Comparison of ENCODE assay signal across 8 mouse cellular contexts in the genomic region with DNA sequence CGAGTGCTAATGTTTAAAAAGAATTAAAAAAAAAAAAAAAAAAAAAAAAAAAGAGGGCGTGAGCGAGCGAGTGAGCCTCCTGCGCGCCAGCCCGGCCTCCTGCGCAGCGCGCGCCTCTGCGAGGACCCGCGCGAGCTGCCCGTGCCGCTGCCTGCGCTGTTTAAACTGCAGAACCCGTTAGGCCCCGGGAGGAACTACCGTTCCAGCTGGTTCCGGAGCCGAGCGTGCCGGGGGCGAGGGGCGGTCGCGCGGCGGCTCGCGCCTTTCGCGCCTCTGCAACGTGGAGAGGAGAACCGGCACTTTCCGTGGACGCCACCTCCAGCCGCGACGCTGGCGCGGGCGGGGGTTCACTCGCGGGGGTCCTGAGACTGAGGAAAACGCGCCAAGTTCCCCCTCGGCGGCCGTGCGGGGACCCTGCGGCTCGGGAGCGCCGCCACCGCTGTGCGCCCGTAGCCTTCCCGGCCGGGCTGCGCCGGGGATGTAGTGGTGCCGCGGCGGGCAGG. TPM values are rescaled to one million over a fixed set of nuclear protein-coding genes. Genes with fewer than 3 reads are reported as not detected.
DNase-seq lines count a peak whose midpoint lies in the region; ATAC-seq and TF ChIP-seq lines count a peak whose summit lies in the region.

Usp1 (plus strand) TSS at position 243 of the 503 bp plus-strand sequence.

- H3K4me1 ChIP-seq in lung, embryonic 14.5 days (ENCODE audit: insufficient read depth): peaks cover 6% of the 10 kb centered on the region; the same call in 1 of the 2 replicates
- peaks cover 20% of the 10 kb centered on the region for H3K4me1 ChIP-seq in forebrain, embryonic 16.5 days (replicated peaks; ENCODE audit: control insufficient read depth, insufficient read depth, low read length)
- H3K4me1 ChIP-seq in hindbrain, embryonic 11.5 days (replicated peaks; ENCODE audit: control insufficient read depth, insufficient read depth, low read length): no peaks in the 10 kb centered on the region; the same call in 1 of the 2 replicates

- H3K9me3 ChIP-seq in lung, embryonic 14.5 days (ENCODE audit: low read depth, low read length): no peaks in the 10 kb centered on the region
- H3K9me3 ChIP-seq in forebrain, embryonic 16.5 days (ENCODE audit: control insufficient read depth, low read length): peaks cover 2% of the 10 kb centered on the region; the same call in 1 of the 2 replicates
- no peaks in the 10 kb centered on the region for H3K9me3 ChIP-seq in hindbrain, embryonic 11.5 days (ENCODE audit: control insufficient read depth, low read length)

- H3K9ac ChIP-seq in lung, embryonic 14.5 days: peak within 1 kb of the TSS; percentile 94
- H3K9ac ChIP-seq in forebrain, embryonic 16.5 days (replicated peaks; ENCODE audit: low read depth, low read length): peak within 1 kb of the TSS; percentile 79
- peak within 1 kb of the TSS; percentile 95 for H3K9ac ChIP-seq in hindbrain, embryonic 11.5 days (ENCODE audit: low read depth, low read length)

- peak within 1 kb of the TSS; percentile 86 for H3K4me2 ChIP-seq in lung, embryonic 14.5 days
- peak within 1 kb of the TSS; percentile 86 for H3K4me2 ChIP-seq in forebrain, embryonic 16.5 days (ENCODE audit: low read length)
- H3K4me2 ChIP-seq in hindbrain, embryonic 11.5 days (replicated peaks; ENCODE audit: low read depth, low read length): peak within 1 kb of the TSS; percentile 80
- peak within 1 kb of the TSS; percentile 96 for H3K4me2 ChIP-seq in myocyte (ENCODE audit: low read depth)

- under 1% methylated on average over 67 of the region's 67 CpGs for WGBS in lung, embryonic 14.5 days
- under 1% methylated on average over 66 of the region's 67 CpGs for WGBS in forebrain, embryonic 16.5 days
- 0% methylated on average over 38 of the region's 67 CpGs for WGBS in hindbrain, embryonic 11.5 days

- intact Hi-C loops in left cerebral cortex, postnatal 4 days (cut with DNase I): no loop called here

- TF ChIP-seq POLR2A in myocyte (IDR thresholded peaks at IDR 0.05; ENCODE audit: insufficient read length, low read depth): peak; percentile 34

- DNase-seq in lung, embryonic 14.5 days: peak; percentile 89
- no peak for DNase-seq in lung, postnatal 36 days
- DNase-seq in cerebellum, adult 11 months: peak; percentile 83
- DNase-seq in hindbrain, embryonic 11.5 days (ENCODE audit: low spot score): peak; percentile 82
- DNase-seq in left cerebral cortex, postnatal 4 days: peak; percentile 84
- peak; percentile 83 to 87 for DNase-seq in thymus, postnatal 36 days

- H3K27me3 ChIP-seq in lung, embryonic 14.5 days (ENCODE audit: insufficient read depth, low read length): no peaks in the 10 kb centered on the region
- no peaks in the 10 kb centered on the region for H3K27me3 ChIP-seq in forebrain, embryonic 16.5 days (replicated peaks; ENCODE audit: control insufficient read depth, insufficient read depth, low read length)
- H3K27me3 ChIP-seq in hindbrain, embryonic 11.5 days (ENCODE audit: control insufficient read depth, insufficient read depth, low read length): no peaks in the 10 kb centered on the region
- H3K27me3 ChIP-seq in myocyte (ENCODE audit: control insufficient read depth, insufficient read depth, insufficient read length): no peaks in the 10 kb centered on the region

- H3ac ChIP-seq in myocyte (ENCODE audit: control insufficient read depth, insufficient read length): peak within 1 kb of the TSS; percentile 87

- peak within 1 kb of the TSS; percentile 100 for H3K27ac ChIP-seq in lung, embryonic 14.5 days (ENCODE audit: low read depth)
- H3K27ac ChIP-seq in forebrain, embryonic 16.5 days (ENCODE audit: low read length): peak within 1 kb of the TSS; percentile 99
- H3K27ac ChIP-seq in hindbrain, embryonic 11.5 days (ENCODE audit: low read depth, low read length): peak within 1 kb of the TSS; percentile 99

- peak; percentile 45 for ATAC-seq in lung, embryonic 14.5 days (ENCODE audit: insufficient read depth)
- peak; percentile 54 for ATAC-seq in forebrain, embryonic 16.5 days
- peak; percentile 73 for ATAC-seq in hindbrain, embryonic 11.5 days (ENCODE audit: low FRiP score)

- 0 out of 2 replicates have a peak, but pooled peaks cover 5% of the 10 kb centered on the region for H3K36me3 ChIP-seq in lung, embryonic 14.5 days (ENCODE audit: insufficient read depth)
- no peaks in the 10 kb centered on the region for H3K36me3 ChIP-seq in forebrain, embryonic 16.5 days (ENCODE audit: control insufficient read depth, insufficient read depth)
- no peaks in the 10 kb centered on the region for H3K36me3 ChIP-seq in hindbrain, embryonic 11.5 days (ENCODE audit: control insufficient read depth, insufficient read depth, low read length)
- peaks cover 1% of the 10 kb centered on the region for H3K36me3 ChIP-seq in myocyte (ENCODE audit: control insufficient read depth, insufficient read depth)

- peak within 1 kb of the TSS; percentile 97 for H3K4me3 ChIP-seq in lung, embryonic 14.5 days (ENCODE audit: low read depth, low read length)
- peak within 1 kb of the TSS; percentile 65 for H3K4me3 ChIP-seq in forebrain, embryonic 16.5 days (replicated peaks; ENCODE audit: low read length)
- H3K4me3 ChIP-seq in hindbrain, embryonic 11.5 days (ENCODE audit: low read depth, low read length): peak within 1 kb of the TSS; percentile 95
- peak within 1 kb of the TSS; percentile 54 for H3K4me3 ChIP-seq in myocyte

- H3K79me2 ChIP-seq in myocyte (ENCODE audit: control insufficient read depth, insufficient read depth): peaks cover 43% of the 10 kb centered on the region

- no peak for TF ChIP-seq CTCF in lung, embryonic 14.5 days (IDR thresholded peaks at IDR 0.05; ENCODE audit: low read depth)

TF ChIP-seq in myocyte, 11 proteins besides CTCF, POLR2A, EP300 and RAD21:
- peak; percentile 92 for TF ChIP-seq MAX (IDR thresholded peaks at IDR 0.05; ENCODE audit: low read depth)
- TF ChIP-seq CEBPB (IDR thresholded peaks at IDR 0.05; ENCODE audit: insufficient read depth, poor library complexity, severe bottlenecking): no peak
- no peak for TF ChIP-seq TCF12 (IDR thresholded peaks at IDR 0.05; ENCODE audit: insufficient read depth, poor library complexity, severe bottlenecking)
- no peak for TF ChIP-seq TCF3 (IDR thresholded peaks at IDR 0.05; ENCODE audit: insufficient read length, low read depth)
- TF ChIP-seq MYOG (IDR thresholded peaks at IDR 0.05; ENCODE audit: control insufficient read depth in 1 of 3, insufficient read depth in 1 of 3, insufficient read length in 2 of 3, low read depth in 2 of 3): peak in 1 of 3 experiments; percentile 1
- no peak for TF ChIP-seq REST (IDR thresholded peaks at IDR 0.05; ENCODE audit: insufficient read depth, insufficient read length)
- TF ChIP-seq E2F4 (IDR thresholded peaks at IDR 0.05; ENCODE audit: insufficient read depth): peak; percentile 70
- no peak for TF ChIP-seq MYOD1 (IDR thresholded peaks at IDR 0.05; ENCODE audit: control insufficient read depth in 1 of 3, insufficient read length in 2 of 3, low read depth in 2 of 3)
- TF ChIP-seq USF1 (IDR thresholded peaks at IDR 0.05; ENCODE audit: low read depth): no peak
- no peak for TF ChIP-seq POLR2AphosphoS2 (IDR thresholded peaks at IDR 0.05; ENCODE audit: insufficient read length, low read depth)

RNA-seq across cellular contexts. Expression of gene Usp1, which starts in this region (rescaled TPM):
- 130 and 133 TPM in 2 replicates for polyA plus RNA-seq in lung, embryonic 14.5 days (2014; fragmentation: Nextera tagmentation; extraction: Ambion mirVana)
- 47.1 and 54.1 TPM in 2 replicates for polyA plus RNA-seq in forebrain, embryonic 16.5 days (2015; fragmentation: Nextera tagmentation; extraction: Ambion mirVana)
- 112 and 115 TPM in 2 replicates for polyA plus RNA-seq in hindbrain, embryonic 11.5 days (2014; fragmentation: Nextera tagmentation; extraction: Ambion mirVana)
- 10 to 100 TPM; 21.4 to 23.8 TPM for total RNA-seq in left cerebral cortex, postnatal 4 days (2021)
- polyA plus RNA-seq in myocyte (2012; fragmentation: generic; extraction: Trizol): 14.6 TPM
